Mouse (Mus musculus): ENCODE results near the gene Foxa1. TPM values are rescaled to one million over a fixed set of nuclear protein-coding genes. Genes with fewer than 3 reads are reported as not detected.

Gene Foxa1
- polyA plus RNA-seq, 1 experiment: 1.2 TPM

GRCm38 (mm10) chr12:57541931-57542745, 4.6 kb downstream of the Foxa1 start:
- Histone ChIP-seq H3K4me3 (ENCODE audit: insufficient read depth, low read length) (no peak overlapping the region), H3K4me1 (ENCODE audit: control insufficient read depth, insufficient read depth, low read length) (no peaks in the 10 kb centered on the region), H3K27ac (ENCODE audit: insufficient read depth, low read length) (no peak overlapping the region)
- TF ChIP-seq POLR2A (IDR thresholded peaks at IDR 0.05; ENCODE audit: low read depth, low read length) (no peak), CTCF (IDR thresholded peaks at IDR 0.05; ENCODE audit: borderline replicate concordance, insufficient read depth, low read length) (no peak)

- no peak overlapping the region for H3K27ac ChIP-seq (ENCODE audit: insufficient read depth, low read length)
- no peak overlapping the region for H3K4me3 ChIP-seq (ENCODE audit: insufficient read depth, low read length)
- TF ChIP-seq CTCF (IDR thresholded peaks at IDR 0.05; ENCODE audit: borderline replicate concordance, insufficient read depth, low read length) (no peak), POLR2A (IDR thresholded peaks at IDR 0.05; ENCODE audit: low read depth, low read length) (no peak)
- no peaks in the 10 kb centered on the region for H3K4me1 ChIP-seq (ENCODE audit: control insufficient read depth, insufficient read depth, low read length)
Observed at GRCm38 (mm10) chr12:57541118-57541517, 5.6 kb downstream of the Foxa1 start.

GRCm38 (mm10) chr12:57539551-57539985, 7.1 kb downstream of the Foxa1 start:
- TF ChIP-seq CTCF (IDR thresholded peaks at IDR 0.05; ENCODE audit: borderline replicate concordance, insufficient read depth, low read length): no peak
- no peak for TF ChIP-seq POLR2A (IDR thresholded peaks at IDR 0.05; ENCODE audit: low read depth, low read length)
- Histone ChIP-seq H3K4me1 (ENCODE audit: control insufficient read depth, insufficient read depth, low read length) (no peaks in the 10 kb centered on the region), H3K27ac (ENCODE audit: insufficient read depth, low read length) (no peak overlapping the region), H3K4me3 (ENCODE audit: insufficient read depth, low read length) (no peak overlapping the region)

- peak overlapping the region; percentile 38 for H3K4me3 ChIP-seq (ENCODE audit: insufficient read depth, low read length)
- H3K4me1 ChIP-seq (ENCODE audit: control insufficient read depth, insufficient read depth, low read length): no peaks in the 10 kb centered on the region
- TF ChIP-seq POLR2A (IDR thresholded peaks at IDR 0.05; ENCODE audit: low read depth, low read length) (no peak), CTCF (IDR thresholded peaks at IDR 0.05; ENCODE audit: borderline replicate concordance, insufficient read depth, low read length) (no peak)
- H3K27ac ChIP-seq (ENCODE audit: insufficient read depth, low read length): no peak overlapping the region
Observed at GRCm38 (mm10) chr12:57538588-57539550, 7.8 kb downstream of the Foxa1 start.

GRCm38 (mm10) chr12:57537791-57538587, 8.7 kb downstream of the Foxa1 start:
- Histone ChIP-seq H3K27ac (ENCODE audit: insufficient read depth, low read length) (no peak overlapping the region), H3K4me3 (ENCODE audit: insufficient read depth, low read length) (peak overlapping the region; percentile 38), H3K4me1 (ENCODE audit: control insufficient read depth, insufficient read depth, low read length) (no peaks in the 10 kb centered on the region)
- no peak for TF ChIP-seq POLR2A (IDR thresholded peaks at IDR 0.05; ENCODE audit: low read depth, low read length)
- no peak for TF ChIP-seq CTCF (IDR thresholded peaks at IDR 0.05; ENCODE audit: borderline replicate concordance, insufficient read depth, low read length)

GRCm38 (mm10) chr12:57536909-57537670, 9.6 kb downstream of the Foxa1 start:
- Histone ChIP-seq H3K4me3 (ENCODE audit: insufficient read depth, low read length) (no peak overlapping the region), H3K4me1 (ENCODE audit: control insufficient read depth, insufficient read depth, low read length) (no peaks in the 10 kb centered on the region), H3K27ac (ENCODE audit: insufficient read depth, low read length) (no peak overlapping the region)
- TF ChIP-seq CTCF (IDR thresholded peaks at IDR 0.05; ENCODE audit: borderline replicate concordance, insufficient read depth, low read length) (no peak), POLR2A (IDR thresholded peaks at IDR 0.05; ENCODE audit: low read depth, low read length) (no peak)

GRCm38 (mm10) chr12:57536056-57536908, 10.4 kb downstream of the Foxa1 start:
- H3K27ac ChIP-seq (ENCODE audit: insufficient read depth, low read length): no peak overlapping the region
- no peaks in the 10 kb centered on the region for H3K4me1 ChIP-seq (ENCODE audit: control insufficient read depth, insufficient read depth, low read length)
- TF ChIP-seq POLR2A (IDR thresholded peaks at IDR 0.05; ENCODE audit: low read depth, low read length): no peak
- TF ChIP-seq CTCF (IDR thresholded peaks at IDR 0.05; ENCODE audit: borderline replicate concordance, insufficient read depth, low read length): no peak
- H3K4me3 ChIP-seq (ENCODE audit: insufficient read depth, low read length): no peak overlapping the region

Measured in embryonic fibroblast, embryonic 13.5 days (primary cell).